ENCODE assay signal across 11 mouse cellular contexts in genomic region chr5:149647367-149648115, GRCm38 (mm10). TPM values are rescaled to one million over a fixed set of nuclear protein-coding genes. Genes with fewer than 3 reads are reported as not detected.
DNase-seq lines count a peak whose midpoint lies in the region; ATAC-seq and TF ChIP-seq lines count a peak whose summit lies in the region.
"Had no signal": no experiment of that assay in that cellular context is flagged by ENCODE, and none has a peak within 500 bp of the region (broad histone marks: within the 10 kb centered on the region; RNA-seq: fewer than 3 reads in every experiment).

No protein-coding gene starts in this region.

- no peak for ATAC-seq in neural tube, embryonic 13.5 days (ENCODE audit: low read depth)
- no peak for ATAC-seq in liver, embryonic 14.5 days (ENCODE audit: insufficient read depth)

- no peaks in the 10 kb centered on the region for H3K27me3 ChIP-seq in heart, embryonic 10.5 days (ENCODE audit: insufficient read depth, poor library complexity, severe bottlenecking)
- no peaks in the 10 kb centered on the region for H3K27me3 ChIP-seq in neural tube, embryonic 13.5 days
- H3K27me3 ChIP-seq in liver, embryonic 14.5 days (ENCODE audit: control insufficient read depth, insufficient read depth, low read length), result no peaks in the 10 kb centered on the region
- H3K27me3 ChIP-seq: limb, embryonic 12.5 days had no signal

- peaks cover 10% of the 10 kb centered on the region; the same call in 1 of the 2 replicates for H3K4me1 ChIP-seq in heart, embryonic 10.5 days
- H3K4me1 ChIP-seq in neural tube, embryonic 13.5 days (replicated peaks), result peaks cover 12% of the 10 kb centered on the region; the same call in 1 of the 2 replicates
- H3K4me1 ChIP-seq in liver, embryonic 14.5 days (replicated peaks; ENCODE audit: control insufficient read depth in 2 of 2, insufficient read depth in 2 of 2, low read length in 1 of 2), result peaks cover 28 to 39% of the 10 kb centered on the region in 2 experiments

- DNase-seq in heart, embryonic 10.5 days (ENCODE audit: low spot score), result no peak
- DNase-seq in heart, adult 18-20 months, result no peak
- no peak for DNase-seq in neural tube, embryonic 10.5 days (ENCODE audit: extremely low spot score, low spot score)
- DNase-seq in liver, embryonic 14.5 days (ENCODE audit: low read depth in 3 of 3, low spot score in 3 of 3), result no peak
- peak; percentile 40 for DNase-seq in telencephalon, adult 2 months (ENCODE audit: low read depth, low spot score)
- DNase-seq in spleen, postnatal 4 days (ENCODE audit: low spot score in 2 of 2), result no peak
- no peak for DNase-seq in MN1 (ENCODE audit: low spot score)
- DNase-seq: gastrocnemius, adult 2 months; kidney, postnatal 10 days had no signal

- H3K27ac ChIP-seq in heart, embryonic 10.5 days, result peak overlapping the region; percentile 60; the same call in 1 of the 2 replicates
- 0 out of 2 replicates have a peak overlapping the region, but pooled peaks have one; percentile 23 for H3K27ac ChIP-seq in neural tube, embryonic 13.5 days (replicated peaks)
- peak overlapping the region; percentile 92 for H3K27ac ChIP-seq in liver, embryonic 14.5 days
- H3K27ac ChIP-seq: gastrocnemius, adult 2 months; limb, embryonic 12.5 days had no signal

- no peak overlapping the region for H3K4me2 ChIP-seq in neural tube, embryonic 13.5 days
- no peak overlapping the region for H3K4me2 ChIP-seq in liver, embryonic 14.5 days (ENCODE audit: low read depth)
- H3K4me2 ChIP-seq: limb, embryonic 12.5 days had no signal

- no peak overlapping the region for H3K9ac ChIP-seq in neural tube, embryonic 13.5 days
- no peak overlapping the region for H3K9ac ChIP-seq in liver, embryonic 14.5 days (replicated peaks)
- H3K9ac ChIP-seq: limb, embryonic 12.5 days had no signal

- no peaks in the 10 kb centered on the region for H3K36me3 ChIP-seq in heart, embryonic 10.5 days
- H3K36me3 ChIP-seq in neural tube, embryonic 13.5 days, result no peaks in the 10 kb centered on the region
- H3K36me3 ChIP-seq in liver, embryonic 14.5 days (replicated peaks; ENCODE audit: control insufficient read depth, insufficient read depth, low read depth), result no peaks in the 10 kb centered on the region
- H3K36me3 ChIP-seq: limb, embryonic 12.5 days had no signal

- H3K9me3 ChIP-seq in heart, embryonic 10.5 days, result no peaks in the 10 kb centered on the region
- no peaks in the 10 kb centered on the region for H3K9me3 ChIP-seq in neural tube, embryonic 13.5 days
- H3K9me3 ChIP-seq in liver, embryonic 14.5 days (ENCODE audit: control insufficient read depth, low read length), result no peaks in the 10 kb centered on the region
- H3K9me3 ChIP-seq: limb, embryonic 12.5 days had no signal

- no peak overlapping the region for H3K4me3 ChIP-seq in heart, embryonic 10.5 days
- no peak overlapping the region for H3K4me3 ChIP-seq in neural tube, embryonic 13.5 days
- H3K4me3 ChIP-seq in liver, embryonic 14.5 days (ENCODE audit: insufficient read depth in 1 of 2, low read depth in 2 of 2, low read length in 2 of 2), result no peak overlapping the region
- H3K4me3 ChIP-seq: gastrocnemius, adult 2 months; limb, embryonic 12.5 days had no signal

- 76% methylated on average over 8 of the region's 8 CpGs for WGBS in heart, embryonic 10.5 days
- 64% methylated on average over 8 of the region's 8 CpGs for WGBS in neural tube, embryonic 13.5 days
- WGBS in liver, embryonic 14.5 days (ENCODE audit: insufficient replicate concordance), result 63% methylated on average over 8 of the region's 8 CpGs

- TF ChIP-seq CTCF in liver, embryonic 14.5 days (IDR thresholded peaks at IDR 0.05; ENCODE audit: low read depth), result no peak

- no peak for TF ChIP-seq EP300 in liver, embryonic 14.5 days (IDR thresholded peaks at IDR 0.05; ENCODE audit: low read depth)

RNA-seq across cellular contexts. Expression of gene Hsph1, which starts 11.4 kb away (rescaled TPM):
- 59.0 and 82.7 TPM in 2 replicates for polyA plus RNA-seq in heart, embryonic 10.5 days (2016; fragmentation: Nextera tagmentation; extraction: Ambion mirVana)
- 100 to 1,000 TPM in 1 of 2 experiments, 10 to 100 TPM in 1; 97.7 to 121 TPM for total RNA-seq in heart, adult 18-20 months (2021)
- 90.7 and 108 TPM in 2 replicates for polyA plus RNA-seq in neural tube, embryonic 13.5 days (2015; fragmentation: Nextera tagmentation; extraction: Ambion mirVana)
- 12.6 and 33.5 TPM in 2 replicates for polyA plus RNA-seq in liver, embryonic 14.5 days (2012; rRNA removed)
- polyA plus RNA-seq in liver, embryonic 14.5 days (2014; fragmentation: Nextera tagmentation; extraction: Ambion mirVana), result 23.5 and 28.1 TPM in 2 replicates

RNA-seq across cellular contexts. Expression of gene B3glct, which starts 30.5 kb away (rescaled TPM):
- 12.7 and 14.9 TPM in 2 replicates for polyA plus RNA-seq in heart, embryonic 10.5 days (2016; fragmentation: Nextera tagmentation; extraction: Ambion mirVana)
- total RNA-seq in heart, adult 18-20 months (2021), result 1 to 10 TPM; 5.5 to 5.8 TPM
- polyA plus RNA-seq in neural tube, embryonic 13.5 days (2015; fragmentation: Nextera tagmentation; extraction: Ambion mirVana), result 14.5 and 16.1 TPM in 2 replicates
- polyA plus RNA-seq in liver, embryonic 14.5 days (2012; rRNA removed), result 2.3 and 2.9 TPM in 2 replicates
- polyA plus RNA-seq in liver, embryonic 14.5 days (2014; fragmentation: Nextera tagmentation; extraction: Ambion mirVana), result 4.1 and 5.0 TPM in 2 replicates

Comparison
In these comparisons a context has a peak if more than half of its experiments do, and no peak if none do; other contexts are left out.
1. H3K27ac ChIP-seq: peak in every context shown above with its lines; median percentile 92 in liver, embryonic 14.5 days; 60 in heart, embryonic 10.5 days; 23 in neural tube, embryonic 13.5 days.